Mouse (Mus musculus) embryonic fibroblast, embryonic 13.5 days (primary cell): ENCODE measurements around the gene Ldb2.

Source experiments
- CTCF ChIP-seq: IDR thresholded peaks from 2 replicates; pipeline ENCODE4 v1.5.1; 2011; ENCODE audit warnings: mild to moderate bottlenecking, control low read depth, low read length, moderate library complexity, borderline replicate concordance; ENCODE audit not compliant: insufficient read depth
- POLR2A ChIP-seq: IDR thresholded peaks from 2 replicates; pipeline ENCODE4 v1.6.1; 2011; ENCODE audit warnings: low read depth, mild to moderate bottlenecking, control low read depth, low read length, moderate library complexity

DNA sequence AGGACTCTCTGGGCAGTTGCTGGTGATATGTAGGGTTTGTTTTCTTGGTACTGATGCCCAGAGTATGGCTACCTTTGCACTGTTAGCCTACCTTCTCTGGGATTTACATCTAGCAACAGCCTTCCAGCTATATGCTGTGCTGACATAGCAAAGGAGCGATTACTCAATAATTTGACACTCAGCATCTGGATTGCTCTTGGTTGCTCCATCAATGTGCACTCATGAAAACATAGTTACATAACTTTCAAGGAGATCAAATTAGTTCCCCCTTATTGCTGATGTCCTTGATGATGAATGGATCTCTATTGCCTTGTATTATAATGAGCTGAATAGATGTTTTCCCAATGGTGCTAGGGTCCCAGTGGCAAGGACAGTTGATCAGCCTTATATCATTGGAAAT lies 308.0 kb downstream of the Ldb2 start:
- TF ChIP-seq CTCF = no peak
- TF ChIP-seq POLR2A = no peak
